Mouse (Mus musculus) layer of hippocampus, adult 8-10 months (tissue): ENCODE results near the gene Flnc. TPM values are rescaled to one million over a fixed set of nuclear protein-coding genes. Genes with fewer than 3 reads are reported as not detected.
"Not testable (repeated sequence)": the region's sequence is repeated elsewhere in the genome, so short reads cannot be mapped to it uniquely, and the experiment has no call there.

Experiments
- DNase-seq, 2 experiments: peaks; one replicate each; pipeline ENCODE4 v3.0.0; 2022; ENCODE audit warnings: low spot score in 2 of 2
- total RNA-seq, 4 experiments: library from RNA; stranded (reverse); gene quantifications; 2 replicates each; pipeline ENCODE4 v1.2.4; 2022

Gene Flnc
- total RNA-seq: 1 to 10 TPM; 2.1 to 8.8 (median 5.4) TPM

DNA sequence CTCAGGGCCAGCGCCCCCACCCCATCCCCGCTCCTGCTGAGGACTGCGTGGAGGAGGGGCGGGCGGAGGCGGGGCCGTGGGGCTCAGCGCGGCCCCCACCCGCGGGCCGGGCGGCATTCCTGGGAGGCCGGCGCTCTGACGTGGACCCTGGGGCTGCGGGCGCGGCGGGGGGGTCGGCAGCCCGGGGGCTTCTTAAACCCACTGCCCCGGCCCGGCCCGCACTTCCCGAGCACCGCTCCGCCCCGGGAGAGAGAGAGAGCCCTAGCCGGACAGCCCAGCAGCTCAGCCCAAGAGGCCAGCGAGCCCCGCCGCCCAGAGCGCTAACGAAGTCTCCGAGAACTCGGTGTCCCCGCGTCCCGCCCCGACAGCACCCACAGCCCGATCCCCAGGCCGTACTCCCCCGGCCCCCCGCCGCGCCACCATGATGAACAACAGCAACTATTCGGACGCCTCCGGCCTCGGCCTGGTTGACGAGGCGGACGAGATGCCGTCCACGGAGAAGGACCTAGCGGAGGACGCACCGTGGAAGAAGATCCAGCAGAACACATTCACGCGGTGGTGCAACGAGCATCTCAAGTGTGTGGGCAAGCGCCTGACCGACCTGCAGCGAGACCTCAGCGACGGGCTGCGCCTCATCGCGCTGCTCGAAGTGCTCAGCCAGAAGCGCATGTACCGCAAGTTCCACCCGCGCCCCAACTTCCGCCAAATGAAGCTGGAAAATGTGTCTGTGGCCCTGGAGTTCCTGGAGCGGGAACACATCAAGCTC lies at the start of gene Flnc:
Gene Flnc, plus strand, starts transcription at position 219 of the 766 bp plus-strand sequence.
- no peak for DNase-seq

DNA sequence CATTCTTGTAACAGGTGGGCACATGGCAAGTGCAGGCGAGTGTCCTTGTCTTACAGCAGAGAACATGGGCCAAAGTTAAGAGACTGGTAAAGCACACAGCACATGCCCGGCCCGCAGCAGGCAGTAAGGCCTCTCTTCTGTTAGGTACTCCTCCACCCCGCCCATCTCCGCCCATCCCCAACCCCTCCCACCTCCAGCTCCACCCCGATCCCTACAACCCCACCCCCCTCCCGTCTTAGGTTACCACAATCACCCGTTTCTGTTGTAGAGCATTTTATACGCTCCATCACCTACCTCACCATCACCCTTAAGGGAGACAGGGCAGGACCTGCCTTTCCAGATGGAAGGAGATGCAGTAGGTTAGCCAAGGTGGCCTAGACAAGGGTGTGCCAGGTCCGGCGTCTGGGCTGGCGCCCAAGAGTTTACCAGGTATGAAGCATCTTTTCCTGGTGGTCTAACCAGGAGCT lies 45.0 kb upstream of the Flnc start, which contains the start of gene Opn1sw:
Gene Opn1sw, minus strand, starts transcription at position 417 of the 467 bp plus-strand sequence.
- no peak for DNase-seq

DNA sequence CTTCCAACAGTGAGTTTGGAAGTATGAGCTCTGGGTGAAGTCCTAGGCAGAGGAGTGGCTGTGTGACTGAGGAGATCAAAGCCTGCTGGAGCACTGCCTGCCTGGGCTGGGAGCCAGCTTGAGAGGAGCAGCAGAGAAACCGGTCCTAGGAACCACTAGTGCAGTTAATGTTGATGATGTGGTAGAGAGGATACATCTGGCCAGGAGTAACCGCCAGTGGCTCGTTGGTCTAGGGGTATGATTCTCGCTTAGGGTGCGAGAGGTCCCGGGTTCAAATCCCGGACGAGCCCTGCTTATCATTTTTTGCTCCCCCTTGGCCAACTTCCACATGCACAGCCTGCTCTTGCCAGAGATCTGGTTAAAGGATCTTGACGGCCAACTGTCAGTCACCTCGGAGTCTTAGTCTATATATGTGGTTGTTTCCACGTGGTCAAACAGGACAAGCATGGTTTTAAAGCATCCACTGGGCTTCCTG lies 44.4 kb upstream of the Flnc start:
- DNase-seq: peak; percentile 73 to 82

DNA sequence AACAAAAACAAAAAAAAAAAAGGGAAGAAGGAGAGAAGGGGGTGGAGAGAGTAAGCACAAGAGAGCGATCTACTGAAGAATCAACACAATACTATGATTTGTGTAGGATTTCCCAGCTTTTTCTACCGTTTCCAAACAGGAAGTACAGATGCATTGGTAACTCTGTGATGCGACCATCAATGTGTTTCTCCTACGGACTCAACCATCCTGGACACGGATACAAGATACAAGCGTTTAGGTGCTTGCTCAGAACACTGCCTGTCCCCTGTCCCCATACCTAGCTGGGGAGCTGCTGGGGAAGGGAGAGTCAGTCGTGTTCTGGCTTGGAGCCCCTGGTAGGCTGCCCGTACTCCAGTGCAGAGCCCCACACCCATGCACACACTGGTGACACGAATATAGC lies 43.6 kb upstream of the Flnc start:
- DNase-seq: no peak

DNA sequence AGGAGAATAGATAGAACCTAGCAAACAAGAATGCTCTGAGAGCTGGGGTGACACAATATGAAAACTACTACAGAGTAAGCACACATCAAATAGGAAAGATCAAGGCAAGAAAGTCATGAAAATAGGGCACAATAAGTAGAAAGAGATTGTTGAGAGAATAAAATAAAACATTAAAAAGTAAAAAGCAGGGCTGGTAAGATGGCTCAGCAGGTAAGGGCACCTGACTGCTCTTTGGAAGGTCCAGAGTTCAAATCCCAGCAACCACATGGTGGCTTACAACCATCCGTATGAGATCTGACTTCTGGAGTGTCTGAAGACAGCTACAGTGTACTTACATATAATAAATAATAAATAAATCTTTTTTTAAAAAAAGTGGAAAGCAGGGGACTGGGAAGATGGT lies 42.6 kb upstream of the Flnc start:
- DNase-seq: not testable (repeated sequence)

DNA sequence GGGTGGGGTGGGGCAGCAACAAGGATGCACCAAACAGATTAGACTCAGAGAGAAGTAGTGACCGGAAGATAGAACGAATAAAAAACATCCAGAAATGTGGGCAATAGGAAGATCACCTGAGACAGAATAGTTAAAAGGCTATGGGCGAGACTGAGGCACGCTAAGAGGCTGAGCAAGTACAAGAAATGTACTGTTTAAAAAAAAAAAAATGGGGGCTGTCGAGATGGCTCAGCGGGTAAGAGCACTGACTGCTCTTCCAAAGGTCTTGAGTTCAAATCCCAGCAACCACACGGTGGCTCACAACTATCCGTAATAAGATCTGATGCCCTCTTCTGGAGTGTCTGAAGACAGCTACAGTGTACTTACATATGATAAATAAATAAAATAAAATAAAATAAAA lies 41.8 kb upstream of the Flnc start:
- DNase-seq: not testable (repeated sequence)

DNA sequence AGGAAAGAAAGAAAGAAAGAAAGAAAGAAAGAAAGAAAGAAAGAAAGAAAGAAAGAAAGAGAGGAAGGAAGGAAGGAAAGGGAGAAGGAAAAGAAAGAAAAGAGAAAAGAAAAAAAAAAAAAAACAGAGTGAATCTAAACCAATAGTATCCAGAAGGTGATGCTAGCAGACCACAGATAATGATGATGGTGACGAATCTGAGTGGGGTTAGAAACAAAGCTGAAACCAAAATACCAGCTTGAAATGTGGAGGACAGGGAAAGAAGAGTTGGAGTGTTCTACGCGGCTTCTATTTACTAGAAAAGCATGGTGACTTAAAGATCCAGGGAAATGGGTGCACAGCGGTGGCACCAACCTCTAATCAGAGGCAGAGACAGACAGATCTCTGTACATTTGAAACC lies 41.3 kb upstream of the Flnc start:
- DNase-seq: no peak

DNA sequence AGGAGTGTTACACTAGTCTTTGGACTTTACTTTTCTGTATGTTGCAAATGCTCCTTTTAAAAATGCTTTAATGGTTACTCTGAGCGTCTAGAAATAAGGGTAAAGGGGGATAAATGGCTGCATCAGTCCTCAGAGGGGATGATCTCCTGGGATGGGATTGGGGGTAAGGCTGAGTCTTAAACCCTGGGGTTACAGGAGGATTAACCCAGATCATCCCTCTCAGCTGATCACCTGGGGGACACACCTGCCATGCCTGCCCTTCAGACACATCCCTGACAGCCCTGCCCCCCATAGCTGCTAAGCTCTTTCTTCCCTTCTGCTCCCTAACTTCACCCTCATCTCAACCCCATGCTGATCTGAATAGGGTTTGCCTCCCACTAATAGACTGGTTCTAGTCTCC lies 38.8 kb upstream of the Flnc start:
- no peak for DNase-seq

DNA sequence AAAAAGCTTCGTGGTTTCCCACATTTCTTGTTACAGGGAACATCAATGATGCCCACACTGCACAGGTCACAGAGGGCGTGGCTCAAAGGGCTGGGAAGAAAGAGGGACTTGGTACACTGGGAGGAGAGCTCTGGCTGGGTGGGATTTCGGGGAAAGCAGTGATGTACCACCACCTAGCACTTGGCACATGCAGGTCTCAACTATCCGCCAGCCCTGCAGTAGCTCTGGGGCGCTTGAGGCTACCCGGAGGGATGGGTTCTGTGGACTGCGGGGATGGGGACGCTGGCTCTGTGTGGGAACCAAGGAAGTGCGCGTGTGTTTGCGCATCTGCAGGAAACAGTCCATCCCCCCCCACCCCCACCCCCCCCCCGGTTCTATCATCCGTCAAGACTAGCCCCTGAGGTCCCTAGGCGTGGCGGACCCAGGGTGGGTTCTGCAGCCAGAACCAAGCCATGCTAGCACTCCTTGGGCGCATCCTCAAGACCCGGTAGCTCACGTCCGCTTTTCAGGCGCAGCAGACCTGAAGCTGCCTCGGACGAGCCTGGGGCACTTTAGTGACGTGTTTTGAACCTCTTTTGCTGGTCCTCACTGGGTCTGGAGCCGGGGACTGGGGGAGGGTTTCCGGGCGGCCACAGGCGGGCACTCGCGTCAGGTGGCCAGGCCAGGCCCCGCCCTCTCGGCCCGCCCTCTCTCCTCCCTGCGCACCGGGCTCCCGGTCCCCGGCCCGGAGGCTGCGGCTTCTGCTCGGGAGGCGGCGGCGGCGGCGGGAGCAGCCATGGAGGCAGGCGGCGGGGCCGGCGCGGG lies 36.9 kb upstream of the Flnc start, which contains the start of gene Ccdc136:
Gene Ccdc136, plus strand, starts transcription at position 400 of the 804 bp plus-strand sequence.
- DNase-seq: peak; percentile 76 to 77

DNA sequence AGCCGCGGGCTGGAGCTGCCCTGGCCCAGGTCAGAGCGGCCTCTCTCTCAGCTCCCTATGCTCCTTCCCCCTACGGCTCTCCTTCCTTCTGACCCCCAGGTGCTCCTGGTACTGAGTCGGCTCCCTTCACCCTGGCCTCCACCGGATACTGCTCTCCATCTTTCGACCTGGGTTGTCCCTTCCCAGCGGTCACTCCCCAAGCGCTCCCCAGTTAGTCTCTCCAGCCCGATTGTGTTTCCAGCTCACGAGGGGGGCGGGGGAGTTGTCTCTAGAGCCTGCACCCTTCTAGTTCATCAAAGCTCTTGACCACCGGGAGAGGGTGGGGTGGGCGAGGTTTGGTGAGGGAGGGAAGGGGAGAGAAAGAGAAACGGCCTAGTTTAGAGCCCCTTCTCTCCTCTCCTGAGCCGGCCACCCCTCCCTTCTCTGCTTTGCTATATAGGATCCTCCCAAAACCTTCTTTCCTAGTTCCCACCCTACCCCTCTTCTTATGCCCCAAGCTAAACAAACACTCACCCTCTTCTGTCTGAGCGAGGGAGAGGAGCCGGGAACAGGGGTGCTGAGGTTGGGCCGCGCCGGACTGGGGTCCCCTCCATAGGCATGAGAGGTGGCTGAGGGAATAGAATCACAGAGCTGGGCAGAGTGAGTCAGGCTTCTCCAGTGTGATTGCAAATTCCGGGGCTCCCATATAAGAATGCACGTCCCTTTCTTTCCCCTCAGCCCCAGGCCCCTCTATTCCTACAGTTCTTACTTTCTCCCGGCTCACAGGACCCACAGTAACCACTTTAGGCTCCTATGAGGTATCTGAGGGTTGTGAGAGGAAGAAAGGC lies 36.1 kb upstream of the Flnc start:
- no peak for DNase-seq

DNA sequence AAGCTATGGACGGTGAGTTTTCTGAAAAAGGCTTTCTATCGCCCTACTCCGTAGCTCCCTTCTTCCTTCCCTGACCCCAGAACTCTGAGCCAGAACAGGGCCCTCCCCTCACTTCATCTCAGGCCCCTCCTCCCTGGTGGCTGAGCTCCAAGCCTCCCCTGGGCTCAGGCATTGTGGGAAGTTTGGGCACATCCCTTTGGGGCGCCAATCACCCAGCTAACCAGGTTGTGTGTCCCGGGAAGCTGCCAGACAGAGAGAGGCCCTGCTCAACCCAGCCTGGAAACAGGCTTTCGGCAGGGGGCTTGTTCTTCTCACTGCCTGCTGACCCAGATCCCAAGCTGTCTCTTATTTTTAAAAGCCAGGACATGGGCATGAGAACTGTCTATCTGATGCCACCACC lies 35.5 kb upstream of the Flnc start:
- DNase-seq: peak; percentile 31 to 37

DNA sequence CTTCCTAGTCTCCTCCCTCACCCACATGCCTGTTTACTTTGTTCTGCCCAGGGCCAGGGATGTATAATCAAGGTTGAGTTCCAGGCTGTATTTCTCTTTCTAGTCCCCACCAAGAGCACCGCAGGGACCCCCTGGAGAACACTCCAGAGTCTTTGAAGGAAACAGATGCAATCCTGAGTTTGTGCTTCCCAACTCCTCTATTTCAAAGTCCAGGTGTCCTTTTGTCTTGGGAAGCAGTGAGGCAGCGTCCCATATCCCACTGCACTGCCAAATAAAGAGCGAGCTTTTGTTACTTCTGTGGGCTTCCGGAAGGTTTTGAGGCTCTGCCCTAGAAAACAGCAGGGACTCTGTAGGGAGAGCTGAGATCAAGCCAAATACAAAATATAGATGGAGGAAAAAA lies 33.2 kb upstream of the Flnc start:
- DNase-seq: no peak

DNA sequence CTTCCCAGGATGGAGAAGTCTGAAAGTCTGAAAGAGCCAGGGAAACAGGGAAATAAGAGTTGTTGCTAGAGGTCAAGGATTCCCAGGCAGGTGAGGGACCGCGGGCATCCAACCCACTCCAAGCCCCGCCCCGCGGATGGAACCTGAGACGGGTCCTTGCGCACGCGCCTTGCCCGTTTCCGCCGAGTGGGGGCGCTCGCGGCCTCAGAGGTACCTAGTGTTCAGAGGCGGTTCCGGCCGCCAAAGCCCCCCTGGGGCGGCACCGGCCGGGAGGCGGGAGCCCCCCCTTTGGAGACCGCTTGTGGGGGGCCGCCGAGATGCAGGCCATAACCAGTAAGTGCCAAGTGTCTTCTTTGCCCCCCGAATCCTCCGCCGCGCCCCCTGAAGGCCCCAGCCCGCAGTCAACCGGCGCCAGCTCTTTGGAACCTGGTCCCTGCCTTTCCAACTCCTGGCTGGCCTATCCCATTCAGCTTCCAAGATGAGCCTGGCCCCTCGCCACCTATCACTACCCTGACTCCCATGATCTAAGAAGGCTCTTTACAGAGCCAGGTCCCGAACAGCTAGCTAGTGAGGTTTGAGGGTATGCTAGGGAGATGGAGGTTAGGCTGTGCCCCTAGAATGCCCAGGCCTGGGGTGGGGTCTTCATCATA lies 30.2 kb upstream of the Flnc start:
- peak in 1 of 2 experiments; percentile 20 for DNase-seq

DNA sequence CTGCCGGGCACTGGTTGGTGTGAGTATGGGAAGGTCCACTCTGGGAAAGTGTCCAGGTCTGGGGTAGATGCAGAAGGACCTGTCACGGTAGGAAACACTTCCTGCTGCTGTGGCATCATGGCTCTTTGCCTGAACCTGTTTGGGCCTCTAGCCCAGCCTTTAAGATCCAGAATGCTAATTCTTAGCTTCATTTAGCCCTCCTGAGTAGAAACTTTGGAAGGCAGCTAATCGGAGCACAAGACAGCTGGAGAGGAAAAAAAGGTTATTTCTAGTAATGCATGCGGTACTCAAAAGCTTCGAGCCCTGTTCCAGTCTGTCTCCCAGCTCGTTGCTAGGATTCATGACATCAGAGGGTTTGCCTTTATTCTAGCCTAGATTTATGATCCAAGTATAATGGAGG lies 26.6 kb upstream of the Flnc start:
- no peak for DNase-seq

DNA sequence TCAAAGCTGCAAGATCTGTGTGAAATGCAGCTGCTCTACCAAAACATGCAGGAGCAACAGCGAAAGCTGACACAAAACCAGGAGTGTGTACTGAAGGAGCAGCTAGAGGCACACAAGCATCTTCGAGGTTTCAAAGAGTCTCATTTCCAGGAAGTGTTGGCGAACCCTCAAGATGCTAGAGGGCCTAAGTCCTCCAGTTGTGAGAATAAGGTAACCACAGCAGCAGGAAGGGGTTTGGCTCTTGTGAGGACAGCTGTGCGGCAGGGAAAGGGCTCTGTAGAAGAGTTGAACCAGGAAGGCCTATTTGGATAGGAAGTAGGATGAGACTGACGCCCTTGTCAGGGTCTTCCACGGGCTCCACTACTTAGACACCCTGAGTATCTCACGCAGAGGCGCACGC lies 17.6 kb upstream of the Flnc start:
- DNase-seq: no peak

DNA sequence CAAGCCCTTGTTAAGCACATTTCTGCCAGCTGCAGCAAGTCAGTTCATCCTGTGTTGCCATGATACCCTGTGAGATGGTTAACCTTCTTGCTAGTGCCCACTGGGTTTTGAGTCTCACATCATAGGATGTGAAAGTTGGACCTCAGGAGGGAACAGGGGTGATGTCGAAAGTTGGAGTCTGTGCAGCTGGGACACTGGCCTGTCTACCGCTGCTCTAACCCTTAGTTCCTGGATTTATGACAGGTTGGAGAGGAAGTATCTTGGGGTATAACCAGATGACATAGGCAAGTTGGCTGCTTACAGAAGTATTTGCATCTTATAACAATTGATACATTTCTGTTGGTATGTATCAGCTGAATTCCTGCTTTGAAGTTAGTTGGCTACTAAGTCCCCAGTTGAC lies 12.5 kb upstream of the Flnc start:
- DNase-seq: no peak

DNA sequence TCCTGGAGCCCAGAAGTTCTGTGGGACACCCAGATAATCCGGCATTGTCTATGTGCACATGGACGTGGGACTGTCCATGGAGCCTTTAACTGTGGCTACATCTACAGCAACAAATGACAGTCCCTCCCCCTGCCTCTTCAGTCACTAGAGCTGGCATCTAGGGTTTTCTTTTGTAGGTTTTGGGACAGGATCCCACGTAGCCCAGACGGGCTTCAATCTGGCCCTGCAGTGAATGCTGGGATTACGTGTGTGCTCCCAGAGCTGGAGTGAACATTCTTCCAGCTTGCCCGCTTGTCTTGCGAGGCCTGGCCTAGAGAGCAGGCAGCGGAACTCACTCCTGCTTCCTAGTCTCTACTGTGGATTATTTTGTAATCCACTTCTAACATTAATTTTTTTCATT lies 7.9 kb upstream of the Flnc start:
- no peak for DNase-seq

DNA sequence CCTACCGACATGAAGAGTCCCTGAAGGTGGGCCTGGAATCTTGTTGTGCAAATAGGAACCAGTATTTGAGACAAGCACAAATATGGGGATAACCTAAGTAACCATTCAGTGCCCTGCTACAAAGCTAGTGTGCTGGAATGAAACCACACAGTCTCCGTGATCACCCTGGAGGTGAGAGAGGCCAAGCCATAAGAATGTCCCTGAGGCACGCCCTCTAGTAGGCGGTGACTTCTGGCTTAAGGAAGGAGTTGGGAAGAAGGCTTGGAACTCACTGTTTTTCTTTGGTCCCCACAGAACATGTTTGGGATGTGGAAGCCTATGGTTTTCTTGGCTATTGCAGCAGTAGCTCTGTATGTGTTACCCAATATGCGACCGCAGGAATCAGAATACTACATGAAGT lies 6.7 kb upstream of the Flnc start:
- DNase-seq: no peak

DNA sequence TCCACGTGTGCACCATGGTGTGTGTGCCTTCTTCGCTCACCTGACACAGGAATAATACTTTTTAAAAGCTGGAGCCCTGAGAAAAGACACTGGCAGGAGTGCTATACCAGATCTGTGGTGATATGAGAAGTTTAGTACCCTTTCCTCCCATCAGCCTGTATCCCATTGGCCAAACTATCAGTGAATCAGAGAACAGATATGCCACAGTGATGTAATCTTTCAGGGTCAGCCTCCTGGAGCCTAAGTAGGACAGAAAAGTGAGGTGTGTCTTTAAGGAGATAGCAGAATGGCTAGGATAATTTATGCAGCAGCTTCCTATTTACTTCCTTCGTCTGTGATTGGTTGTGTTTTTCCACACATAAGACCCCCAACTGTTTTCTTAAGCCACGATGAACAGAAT lies 4.9 kb upstream of the Flnc start:
- DNase-seq: no peak

DNA sequence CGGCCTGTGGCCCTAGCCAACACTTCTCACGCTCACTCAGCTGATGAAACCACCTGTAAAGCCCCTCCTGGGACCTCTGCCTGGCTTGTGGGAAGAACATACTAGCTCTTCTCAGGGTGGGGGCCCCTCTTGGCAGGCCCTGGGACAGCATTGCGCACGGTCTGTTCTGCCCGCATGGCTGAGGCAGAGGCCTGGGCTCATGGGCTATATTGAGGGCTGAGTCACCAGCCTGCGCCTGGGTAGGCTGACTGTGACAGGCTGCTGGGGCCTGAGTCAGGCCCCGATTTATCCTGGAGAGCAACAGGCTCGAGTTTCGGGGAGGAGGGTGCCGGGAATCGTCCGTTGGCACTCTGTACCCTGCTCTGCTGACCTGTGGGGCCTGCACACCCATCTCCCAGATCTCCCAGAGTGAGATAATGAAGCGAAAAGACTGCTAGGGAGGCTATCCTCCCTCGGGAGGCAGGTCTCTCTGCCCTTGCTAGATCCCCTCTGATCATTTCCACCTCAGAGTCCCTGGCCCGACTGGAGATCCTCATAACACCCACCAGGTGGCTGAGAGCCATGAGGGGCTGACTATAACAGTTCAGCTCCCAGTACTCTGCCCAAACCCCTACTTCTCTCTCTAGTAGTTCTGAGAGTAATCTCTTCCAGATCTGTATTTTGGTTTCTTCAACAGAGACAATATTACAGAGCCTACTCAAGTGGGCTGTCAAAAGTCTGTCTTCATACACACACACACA lies 2.2 kb upstream of the Flnc start:
- no peak for DNase-seq
